Mouse (Mus musculus) intestine, embryonic 14.5 days (tissue): Measurements from ENCODE around the gene Smim15. TPM values are rescaled to one million over a fixed set of nuclear protein-coding genes. Genes with fewer than 3 reads are reported as not detected.

Experiments used
- ATAC-seq: fragments of 200-750 bp; cut with Nextera tagmentation; replicated peaks from 2 replicates; pipeline ENCODE4 v1.8.0; 2017; ENCODE audit warnings: low read depth, moderate number of reproducible peaks, moderate TSS enrichment, moderate library complexity; ENCODE audit not compliant: low FRiP score, low TSS enrichment
- DNase-seq: peaks from one replicate; pipeline ENCODE4 v3.0.0-alpha.2; 2018; ENCODE audit warnings: low spot score
- H3K27ac ChIP-seq: fragments of 300-500 bp; sonication (generic); 2 replicates; pipeline ENCODE4 v1.5.1; 2014; ENCODE audit warnings: low read depth, mild to moderate bottlenecking, control low read depth
- H3K27me3 ChIP-seq: fragments of 300-500 bp; sonication (generic); replicated peaks from 2 replicates; pipeline ENCODE4 v1.6.1; 2014; ENCODE audit warnings: low read length, control low read depth; ENCODE audit not compliant: control insufficient read depth, insufficient read depth
- H3K36me3 ChIP-seq: fragments of 300-500 bp; sonication (generic); 2 replicates; pipeline ENCODE4 v1.6.1; 2014; ENCODE audit warnings: low read length, control low read depth; ENCODE audit not compliant: control insufficient read depth, insufficient read depth
- H3K4me1 ChIP-seq: fragments of 300-500 bp; sonication (generic); replicated peaks from 2 replicates; pipeline ENCODE4 v1.6.1; 2014; ENCODE audit warnings: low read length, control low read depth, mixed read lengths; ENCODE audit not compliant: control insufficient read depth, insufficient read depth
- H3K4me2 ChIP-seq: fragments of 300-500 bp; sonication (generic); 2 replicates; pipeline ENCODE4 v1.6.1; 2014; ENCODE audit warnings: low read length
- H3K4me3 ChIP-seq: fragments of 300-500 bp; sonication (generic); 2 replicates; pipeline ENCODE4 v1.5.1; 2014; ENCODE audit warnings: low read depth, low read length, control low read depth, mixed read lengths
- H3K9ac ChIP-seq: fragments of 300-500 bp; sonication (generic); 2 replicates; pipeline ENCODE4 v1.6.1; 2014; ENCODE audit warnings: mild to moderate bottlenecking, low read length
- H3K9me3 ChIP-seq: fragments of 300-500 bp; sonication (generic); 2 replicates; pipeline ENCODE4 v1.6.1; 2016; ENCODE audit warnings: low read length, control low read depth; ENCODE audit not compliant: control insufficient read depth
- WGBS: fragments of 180-500 bp; shearing (Covaris S2); extraction: QIAGEN DNeasy Blood & Tissue Kit; methylation state at CpG from one replicate; pipeline ENCODE4 v1.1.7; 2014; 5-methylcytosine and 5-hydroxymethylcytosine counted together
- polyA plus RNA-seq: library from polyadenylated mRNA; unstranded; fragments of >200 nt; fragmentation: Nextera tagmentation; extraction: Ambion mirVana; gene quantifications from 2 replicates; pipeline ENCODE4 v1.2.1, GENCODE M21; 2014

Smim15 gene
- polyA plus RNA-seq, 1 experiment from 2014 or later: 50.7 TPM

DNA sequence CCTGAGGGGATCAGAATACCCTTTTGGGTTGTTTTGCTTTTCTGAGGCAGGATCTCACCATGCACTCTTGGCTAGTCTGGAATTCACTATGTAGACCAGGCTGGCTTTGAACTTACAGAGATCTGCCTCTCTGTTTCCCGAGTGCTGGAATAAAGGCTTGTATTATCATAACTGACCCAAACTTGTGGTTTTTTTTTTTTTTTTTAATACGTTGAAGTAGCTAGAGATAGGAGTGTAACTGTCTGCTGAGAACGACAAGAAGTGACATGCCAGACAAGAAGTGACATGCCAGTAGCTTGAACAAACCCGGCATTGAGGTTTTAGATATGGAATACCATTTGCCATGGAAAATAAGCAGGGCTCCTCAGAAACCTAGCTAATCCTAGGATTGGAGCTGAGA lies 11.5 kb upstream of the Smim15 start:
- H3K9ac ChIP-seq: no peak overlapping the region
- H3K4me3 ChIP-seq: no peak overlapping the region
- H3K36me3 ChIP-seq: no peaks in the 10 kb centered on the region
- no peak overlapping the region for H3K27ac ChIP-seq
- 95% methylated on average over 4 of the region's 4 CpGs for WGBS
- H3K27me3 ChIP-seq: no peaks in the 10 kb centered on the region
- H3K4me2 ChIP-seq: no peak overlapping the region
- DNase-seq (no peak), ATAC-seq (no peak)
- H3K4me1 ChIP-seq: no peaks in the 10 kb centered on the region
- no peaks in the 10 kb centered on the region for H3K9me3 ChIP-seq

DNA sequence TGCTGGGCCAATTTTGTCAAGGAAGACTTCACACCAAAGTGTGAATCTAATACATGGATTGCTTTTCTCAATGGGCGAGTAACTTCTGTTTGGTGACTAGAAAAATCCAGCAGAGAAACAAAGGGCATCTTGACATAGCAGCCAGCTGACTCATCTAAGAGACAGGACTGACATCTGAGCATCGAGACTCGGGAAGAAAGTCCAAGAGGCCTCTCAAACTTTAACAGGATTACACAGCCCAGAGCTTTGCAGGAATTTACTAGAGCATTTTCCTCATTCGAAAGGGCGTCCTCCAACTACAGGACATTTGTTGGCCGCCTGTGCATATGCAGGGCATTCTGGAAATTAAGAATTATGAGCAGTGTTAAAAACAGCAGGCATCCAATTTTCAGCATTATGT lies 4.9 kb upstream of the Smim15 start:
- Histone ChIP-seq H3K27me3 (no peaks in the 10 kb centered on the region), H3K4me2 (no peak overlapping the region), H3K36me3 (no peaks in the 10 kb centered on the region), H3K4me3 (no peak overlapping the region), H3K27ac (no peak overlapping the region), H3K9me3 (no peaks in the 10 kb centered on the region), H3K4me1 (peaks cover 20% of the 10 kb centered on the region), H3K9ac (no peak overlapping the region)
- ATAC-seq (no peak), DNase-seq (no peak)
- WGBS: 72% methylated on average over 6 of the region's 6 CpGs

DNA sequence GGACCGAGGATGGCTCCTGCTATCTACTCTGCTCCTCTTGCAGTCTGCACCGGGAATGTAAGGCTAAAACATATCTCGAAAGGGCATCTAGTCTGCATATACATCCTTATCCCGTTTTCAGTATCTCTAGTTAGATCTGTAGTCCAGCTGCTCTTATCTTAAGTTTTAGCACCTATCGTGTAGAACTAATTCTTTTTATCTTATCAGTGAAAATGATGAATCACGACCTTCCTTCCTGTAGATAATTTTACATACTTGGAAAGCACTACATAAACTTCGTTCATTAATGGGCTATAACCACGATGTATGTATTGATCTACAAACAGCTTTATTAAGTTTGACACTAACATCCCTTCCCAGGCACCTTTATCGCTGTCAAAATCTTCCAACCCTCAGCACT lies 4.3 kb upstream of the Smim15 start:
- DNase-seq (no peak), ATAC-seq (no peak)
- Histone ChIP-seq H3K4me1 (peaks cover 20% of the 10 kb centered on the region), H3K4me2 (no peak overlapping the region), H3K4me3 (no peak overlapping the region), H3K9ac (no peak overlapping the region), H3K27ac (no peak overlapping the region), H3K27me3 (no peaks in the 10 kb centered on the region), H3K9me3 (no peaks in the 10 kb centered on the region), H3K36me3 (no peaks in the 10 kb centered on the region)
- WGBS: 62% methylated on average over 9 of the region's 9 CpGs

DNA sequence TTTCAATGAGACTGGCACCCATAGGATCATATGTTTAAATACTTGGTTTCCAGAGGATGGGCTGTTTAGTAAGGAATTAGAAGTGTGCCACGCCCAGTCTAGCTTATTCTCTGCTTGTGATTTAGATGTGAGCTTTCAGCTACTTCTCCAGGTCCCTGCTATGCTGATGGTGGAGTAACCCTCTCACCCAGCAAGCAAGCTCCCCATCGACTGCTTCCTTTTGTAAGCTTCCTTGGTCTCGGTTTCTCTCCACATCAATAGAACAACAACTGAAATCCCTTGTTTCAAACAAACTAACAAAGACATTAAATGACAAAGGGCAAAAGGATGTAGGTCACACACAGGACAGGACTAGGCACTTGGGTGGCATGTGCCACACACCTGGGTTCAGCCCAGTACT lies 3.8 kb upstream of the Smim15 start:
- Histone ChIP-seq H3K36me3 (no peaks in the 10 kb centered on the region), H3K9me3 (no peaks in the 10 kb centered on the region), H3K4me1 (peaks cover 20% of the 10 kb centered on the region), H3K9ac (no peak overlapping the region), H3K27ac (no peak overlapping the region), H3K27me3 (no peaks in the 10 kb centered on the region), H3K4me2 (no peak overlapping the region), H3K4me3 (no peak overlapping the region)
- ATAC-seq: no peak
- WGBS: 80% methylated on average over 3 of the region's 3 CpGs
- DNase-seq: no peak

DNA sequence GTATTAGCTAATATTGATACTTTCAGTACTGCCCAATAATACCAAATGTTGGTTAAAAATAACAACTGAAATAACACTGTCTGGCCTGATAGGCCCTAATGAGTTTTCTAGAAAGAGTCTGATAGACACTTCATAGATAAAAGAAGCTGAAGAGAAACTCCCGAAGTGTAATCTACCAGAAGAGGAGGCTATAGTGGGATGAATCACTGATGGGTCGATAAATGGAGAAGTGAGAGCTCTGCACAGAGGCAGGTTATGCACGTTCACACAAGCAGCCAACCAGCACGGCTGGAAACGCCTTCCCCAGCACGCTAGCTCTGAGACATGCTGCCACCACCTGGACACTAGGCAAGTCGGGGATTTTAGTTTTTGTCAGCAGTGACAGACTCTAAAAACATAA lies 2.9 kb upstream of the Smim15 start:
- ATAC-seq (peak; percentile 44; the same call in 1 of the 2 replicates), DNase-seq (peak; percentile 72)
- H3K9ac ChIP-seq: no peak overlapping the region
- peaks cover 25% of the 10 kb centered on the region for H3K4me1 ChIP-seq
- H3K4me2 ChIP-seq: 0 out of 2 replicates have a peak overlapping the region, but pooled peaks have one; percentile 9
- 5% methylated on average over 7 of the region's 7 CpGs for WGBS
- no peak overlapping the region for H3K4me3 ChIP-seq
- no peaks in the 10 kb centered on the region for H3K36me3 ChIP-seq
- H3K9me3 ChIP-seq: no peaks in the 10 kb centered on the region
- H3K27me3 ChIP-seq: no peaks in the 10 kb centered on the region
- H3K27ac ChIP-seq: no peak overlapping the region

DNA sequence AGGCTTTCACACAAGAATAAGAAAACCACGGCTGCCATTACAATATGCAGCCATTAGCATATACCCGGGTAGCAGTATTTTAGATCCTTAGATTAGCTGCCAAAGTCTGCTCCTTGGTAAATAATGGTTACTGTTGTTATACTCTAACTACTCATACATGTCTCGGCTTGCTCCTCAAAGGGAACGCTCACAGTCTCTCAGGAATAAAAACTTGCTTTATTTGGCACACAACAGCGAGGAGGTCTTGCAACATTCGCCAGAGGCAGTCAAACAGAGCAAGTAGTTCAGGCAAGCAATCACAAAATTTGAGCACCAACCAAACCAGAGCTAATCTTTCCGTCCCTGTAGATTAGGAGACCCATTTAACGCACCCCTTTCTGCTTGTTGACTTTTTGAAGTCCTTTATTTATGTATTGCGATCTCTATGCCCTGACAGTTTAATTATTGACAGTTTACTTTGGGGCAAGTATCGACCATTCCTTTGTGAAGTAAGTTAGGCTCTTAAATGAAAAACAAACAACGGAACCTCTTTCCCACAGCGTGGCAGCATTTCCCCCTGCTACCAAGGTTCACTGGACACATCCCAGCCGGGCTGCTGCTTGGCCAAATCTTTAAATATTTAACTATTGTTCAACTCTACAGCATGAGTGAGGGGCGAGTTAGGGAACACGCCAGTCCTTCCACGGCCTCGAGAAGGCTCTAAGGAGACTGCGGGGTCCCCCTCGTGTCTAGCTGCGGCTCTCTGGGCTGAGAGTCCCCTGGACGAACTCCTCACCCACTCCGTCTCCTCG lies 620 bp upstream of the Smim15 start:
- peak overlapping the region; percentile 71 for H3K4me3 ChIP-seq
- peak overlapping the region; percentile 89 for H3K27ac ChIP-seq
- no peaks in the 10 kb centered on the region for H3K27me3 ChIP-seq
- H3K4me2 ChIP-seq: peak overlapping the region; percentile 65
- 3% methylated on average over 23 of the region's 23 CpGs for WGBS
- peaks cover 25% of the 10 kb centered on the region for H3K4me1 ChIP-seq
- ATAC-seq (peak; percentile 46; the same call in 1 of the 2 replicates), DNase-seq (peak; percentile 84)
- H3K9ac ChIP-seq: peak overlapping the region; percentile 82
- no peaks in the 10 kb centered on the region for H3K9me3 ChIP-seq
- H3K36me3 ChIP-seq: peaks cover 17% of the 10 kb centered on the region

DNA sequence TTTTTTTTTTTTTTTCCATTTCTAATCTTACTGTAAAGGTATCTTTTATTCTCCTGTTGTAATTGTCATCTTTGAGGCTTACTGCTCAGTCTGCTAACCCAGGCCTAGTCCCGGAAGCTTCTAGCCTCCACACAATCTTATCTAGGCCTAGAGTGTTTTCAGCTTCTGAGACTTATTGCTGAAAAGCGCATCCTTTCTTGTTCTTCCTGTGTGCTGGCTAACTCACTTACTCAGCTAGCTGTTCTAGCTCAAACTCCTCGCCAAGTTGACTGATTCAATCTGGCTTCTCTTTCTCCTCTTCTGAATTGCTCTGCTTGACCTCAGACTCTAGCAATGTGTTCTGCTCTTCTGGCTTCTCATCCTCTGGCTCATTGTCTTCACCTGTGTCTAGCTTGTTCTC lies 1.4 kb downstream of the Smim15 start:
- H3K4me2 ChIP-seq: peak overlapping the region; percentile 65
- H3K36me3 ChIP-seq: peaks cover 19% of the 10 kb centered on the region
- peaks cover 21% of the 10 kb centered on the region for H3K4me1 ChIP-seq
- no peak overlapping the region for H3K4me3 ChIP-seq
- DNase-seq (no peak), ATAC-seq (no peak)
- no peak overlapping the region for H3K27ac ChIP-seq
- no peaks in the 10 kb centered on the region for H3K9me3 ChIP-seq
- H3K27me3 ChIP-seq: no peaks in the 10 kb centered on the region
- WGBS: 70% methylated on average over 3 of the region's 3 CpGs
- H3K9ac ChIP-seq: no peak overlapping the region

DNA sequence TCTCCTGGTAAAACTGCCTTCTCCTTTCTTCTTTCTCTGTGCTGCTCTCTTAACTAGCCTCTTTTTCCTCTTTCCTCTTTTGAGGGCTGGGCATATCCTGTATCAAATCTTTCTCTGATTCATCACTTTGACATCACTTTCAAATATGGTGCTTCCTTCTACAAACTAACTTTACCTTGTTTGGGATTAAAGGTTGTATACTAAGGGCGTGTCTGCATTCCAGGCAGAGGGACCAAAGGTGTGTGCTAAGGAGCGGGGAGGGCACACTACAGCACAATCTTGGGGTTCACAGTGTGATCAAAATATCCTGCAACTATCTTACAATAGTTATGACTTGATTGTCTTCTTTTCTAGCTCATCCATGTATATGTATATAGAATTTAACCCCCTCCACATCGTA lies 1.8 kb downstream of the Smim15 start:
- no peaks in the 10 kb centered on the region for H3K27me3 ChIP-seq
- WGBS: 87% methylated on average over 3 of the region's 3 CpGs
- H3K36me3 ChIP-seq: peaks cover 19% of the 10 kb centered on the region
- no peak for ATAC-seq
- H3K4me1 ChIP-seq: peaks cover 20% of the 10 kb centered on the region
- H3K4me3 ChIP-seq: no peak overlapping the region
- H3K27ac ChIP-seq: no peak overlapping the region
- H3K4me2 ChIP-seq: peak overlapping the region; percentile 65
- no peaks in the 10 kb centered on the region for H3K9me3 ChIP-seq
- no peak overlapping the region for H3K9ac ChIP-seq
- DNase-seq: peak; percentile 37

DNA sequence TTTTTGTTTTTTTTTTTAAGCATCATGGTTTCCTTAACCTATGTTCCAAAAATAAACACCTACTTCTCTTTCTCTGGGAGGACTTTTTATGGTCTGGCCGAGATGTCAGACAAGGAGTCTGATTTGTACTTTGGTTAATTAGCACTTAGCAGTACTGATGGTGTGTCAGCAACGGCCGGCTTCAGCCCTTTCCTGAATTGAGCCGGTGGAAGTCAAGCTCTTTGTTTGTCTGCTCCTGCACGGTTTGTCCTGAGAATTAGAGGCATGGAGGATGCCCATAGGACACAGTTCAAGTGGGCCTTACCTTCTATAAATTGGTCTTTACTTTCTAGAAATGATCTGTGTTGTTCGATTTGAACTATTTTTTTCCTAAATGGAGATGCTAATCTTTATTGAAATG lies 2.6 kb downstream of the Smim15 start:
- Histone ChIP-seq H3K4me2 (no peak overlapping the region), H3K36me3 (peaks cover 19% of the 10 kb centered on the region), H3K4me3 (no peak overlapping the region), H3K4me1 (peaks cover 17% of the 10 kb centered on the region), H3K9me3 (no peaks in the 10 kb centered on the region), H3K27me3 (no peaks in the 10 kb centered on the region), H3K27ac (no peak overlapping the region), H3K9ac (no peak overlapping the region)
- WGBS: 77% methylated on average over 6 of the region's 6 CpGs
- DNase-seq (peak; percentile 46), ATAC-seq (no peak)
